Mouse (Mus musculus) ES-Bruce4 (cell line): ENCODE results near the gene Spout1.

ENCODE experiments used
- CTCF ChIP-seq: IDR thresholded peaks from one replicate; pipeline ENCODE4 v1.8.1; 2011; ENCODE audit warnings: low read depth, low read length
- POLR2A ChIP-seq: IDR thresholded peaks from one replicate; pipeline ENCODE4 v1.8.1; 2011; ENCODE audit warnings: low read length; ENCODE audit not compliant: insufficient read depth

DNA sequence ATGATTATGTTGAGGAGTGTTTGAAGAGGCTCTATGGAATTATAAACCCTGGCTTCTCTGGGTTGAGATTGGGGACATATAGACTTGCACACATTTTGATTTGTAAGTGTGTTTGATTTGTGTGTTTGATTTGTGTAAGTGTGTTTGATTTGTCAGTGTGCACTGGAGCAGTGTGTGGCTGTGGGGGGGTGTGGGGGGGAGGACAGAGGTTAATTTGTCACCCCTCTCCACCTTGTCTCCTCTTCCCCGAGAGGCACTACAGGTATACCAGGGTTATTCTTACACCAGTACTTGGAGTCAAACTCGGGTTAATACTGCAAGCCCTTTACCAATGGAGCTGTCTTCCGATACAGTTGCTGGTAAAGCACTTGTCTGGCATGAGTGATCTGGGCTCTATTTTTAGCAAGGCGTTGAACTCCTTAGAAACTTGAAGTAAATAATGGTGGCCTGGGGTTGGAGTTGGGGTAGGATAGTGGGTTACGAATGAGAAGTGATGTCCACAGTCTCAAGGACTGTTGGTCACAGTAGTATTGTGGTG lies 22.2 kb upstream of the Spout1 start:
- TF ChIP-seq CTCF (no peak), POLR2A (no peak)
